Mouse (Mus musculus): ENCODE results near the gene Plcd1. TPM values are rescaled to one million over a fixed set of nuclear protein-coding genes. Genes with fewer than 3 reads are reported as not detected.

Plcd1 gene
- polyA plus RNA-seq, 1 experiment, result 9.9 TPM

DNA sequence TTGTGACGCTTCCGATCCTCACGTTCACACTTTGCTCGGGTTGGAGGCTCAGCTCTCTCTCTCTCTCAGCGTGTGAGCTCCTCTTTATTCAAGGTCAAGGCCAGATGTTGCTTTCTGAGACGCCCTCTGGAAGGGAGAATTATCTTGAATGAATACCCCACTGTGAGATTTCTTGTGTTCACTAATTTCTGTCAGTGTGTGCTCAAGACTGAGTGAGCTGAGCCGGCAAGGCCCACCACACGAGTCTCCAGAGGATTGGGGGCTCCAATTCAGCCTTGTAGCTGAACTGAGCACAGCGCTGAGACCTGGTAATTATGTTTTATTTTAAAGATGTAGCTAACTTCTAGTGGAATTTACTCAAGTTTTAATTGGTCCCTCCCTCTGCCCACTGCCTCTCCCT lies 60.8 kb downstream of the Plcd1 start:
- no peaks in the 10 kb centered on the region for H3K79me2 ChIP-seq (ENCODE audit: control insufficient read depth, insufficient read depth)
- H3K4me3 ChIP-seq, result no peak overlapping the region
- no peak overlapping the region for H3ac ChIP-seq (ENCODE audit: control insufficient read depth, insufficient read length)
- no peaks in the 10 kb centered on the region for H3K27me3 ChIP-seq (ENCODE audit: control insufficient read depth, insufficient read depth, insufficient read length)
- TF ChIP-seq USF1 (IDR thresholded peaks at IDR 0.05; ENCODE audit: low read depth), result no peak
- no peak for TF ChIP-seq SRF (IDR thresholded peaks at IDR 0.05; ENCODE audit: control insufficient read depth, insufficient read length, low read depth)
- no peak for TF ChIP-seq CEBPB (IDR thresholded peaks at IDR 0.05; ENCODE audit: insufficient read depth, poor library complexity, severe bottlenecking)
- TF ChIP-seq MYOD1 (IDR thresholded peaks at IDR 0.05; ENCODE audit: control insufficient read depth in 1 of 3, insufficient read length in 2 of 3, low read depth in 2 of 3), result no peak
- no peak for TF ChIP-seq TCF3 (IDR thresholded peaks at IDR 0.05; ENCODE audit: insufficient read length, low read depth)
- no peak for TF ChIP-seq TCF12 (IDR thresholded peaks at IDR 0.05; ENCODE audit: insufficient read depth, poor library complexity, severe bottlenecking)
- no peak for TF ChIP-seq POLR2A (IDR thresholded peaks at IDR 0.05; ENCODE audit: insufficient read length, low read depth)
- TF ChIP-seq REST (IDR thresholded peaks at IDR 0.05; ENCODE audit: insufficient read depth, insufficient read length), result no peak
- no peak for TF ChIP-seq MYOG (IDR thresholded peaks at IDR 0.05; ENCODE audit: control insufficient read depth in 1 of 3, insufficient read depth in 1 of 3, insufficient read length in 2 of 3, low read depth in 2 of 3)
- TF ChIP-seq MAX (IDR thresholded peaks at IDR 0.05; ENCODE audit: low read depth), result no peak
- TF ChIP-seq E2F4 (IDR thresholded peaks at IDR 0.05; ENCODE audit: insufficient read depth), result no peak
- no peak for TF ChIP-seq POLR2AphosphoS2 (IDR thresholded peaks at IDR 0.05; ENCODE audit: insufficient read length, low read depth)
- no peaks in the 10 kb centered on the region for H3K36me3 ChIP-seq (ENCODE audit: control insufficient read depth, insufficient read depth)
- no peak overlapping the region for H3K4me2 ChIP-seq (ENCODE audit: low read depth)

DNA sequence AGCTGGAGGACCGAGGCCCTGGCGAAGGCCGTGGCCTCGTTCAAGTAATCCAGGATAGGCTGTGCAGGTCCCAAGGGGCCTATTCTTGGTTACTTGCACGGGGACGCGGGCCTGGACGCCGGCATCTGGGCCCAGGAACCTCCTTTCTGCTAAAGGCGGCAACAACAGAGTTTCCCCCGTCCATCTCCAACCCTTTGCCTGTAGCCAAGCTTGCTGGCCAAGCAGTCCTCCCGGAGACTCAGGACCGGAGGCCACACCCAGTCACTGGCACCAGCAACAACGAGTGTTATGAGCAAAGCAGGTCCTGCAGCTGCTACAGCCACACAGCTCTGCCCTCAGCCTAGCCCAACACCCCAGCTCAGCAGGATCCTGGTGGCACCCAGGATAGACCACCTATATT lies 61.5 kb downstream of the Plcd1 start:
- H3K4me2 ChIP-seq (ENCODE audit: low read depth), result no peak overlapping the region
- H3ac ChIP-seq (ENCODE audit: control insufficient read depth, insufficient read length), result no peak overlapping the region
- H3K4me3 ChIP-seq, result no peak overlapping the region
- TF ChIP-seq TCF3 (IDR thresholded peaks at IDR 0.05; ENCODE audit: insufficient read length, low read depth) (no peak), TCF12 (IDR thresholded peaks at IDR 0.05; ENCODE audit: insufficient read depth, poor library complexity, severe bottlenecking) (no peak), E2F4 (IDR thresholded peaks at IDR 0.05; ENCODE audit: insufficient read depth) (no peak), MAX (IDR thresholded peaks at IDR 0.05; ENCODE audit: low read depth) (no peak), MYOD1 (IDR thresholded peaks at IDR 0.05; ENCODE audit: control insufficient read depth in 1 of 3, insufficient read length in 2 of 3, low read depth in 2 of 3) (peak in 2 of 3 experiments; percentile 58 to 76), POLR2AphosphoS2 (IDR thresholded peaks at IDR 0.05; ENCODE audit: insufficient read length, low read depth) (no peak), SRF (IDR thresholded peaks at IDR 0.05; ENCODE audit: control insufficient read depth, insufficient read length, low read depth) (no peak), USF1 (IDR thresholded peaks at IDR 0.05; ENCODE audit: low read depth) (no peak), CEBPB (IDR thresholded peaks at IDR 0.05; ENCODE audit: insufficient read depth, poor library complexity, severe bottlenecking) (no peak), POLR2A (IDR thresholded peaks at IDR 0.05; ENCODE audit: insufficient read length, low read depth) (no peak), REST (IDR thresholded peaks at IDR 0.05; ENCODE audit: insufficient read depth, insufficient read length) (no peak), MYOG (IDR thresholded peaks at IDR 0.05; ENCODE audit: control insufficient read depth in 1 of 3, insufficient read depth in 1 of 3, insufficient read length in 2 of 3, low read depth in 2 of 3) (peak in 1 of 3 experiments; percentile 28)
- no peaks in the 10 kb centered on the region for H3K27me3 ChIP-seq (ENCODE audit: control insufficient read depth, insufficient read depth, insufficient read length)
- no peaks in the 10 kb centered on the region for H3K36me3 ChIP-seq (ENCODE audit: control insufficient read depth, insufficient read depth)
- no peaks in the 10 kb centered on the region for H3K79me2 ChIP-seq (ENCODE audit: control insufficient read depth, insufficient read depth)

DNA sequence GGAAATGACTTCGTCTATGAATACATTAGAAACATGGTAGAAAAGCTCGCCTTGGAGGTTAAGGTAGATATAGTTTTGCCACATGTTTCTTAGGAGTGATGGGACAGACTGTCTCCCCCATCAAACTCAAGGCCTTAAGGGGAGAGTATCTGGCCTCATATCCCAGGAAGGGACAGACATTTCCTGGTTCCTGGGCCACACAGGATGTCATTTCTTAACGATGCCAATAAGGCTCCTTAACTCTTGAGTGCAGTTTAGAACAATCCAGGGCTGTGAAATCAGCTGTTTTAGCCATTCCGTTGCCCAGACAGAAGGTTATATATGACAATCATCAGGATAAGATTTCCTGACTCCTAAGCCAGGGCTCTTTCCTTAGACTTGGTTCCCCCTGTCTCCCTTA lies 62.3 kb downstream of the Plcd1 start:
- no peak overlapping the region for H3K4me2 ChIP-seq (ENCODE audit: low read depth)
- no peak overlapping the region for H3ac ChIP-seq (ENCODE audit: control insufficient read depth, insufficient read length)
- H3K27me3 ChIP-seq (ENCODE audit: control insufficient read depth, insufficient read depth, insufficient read length), result no peaks in the 10 kb centered on the region
- H3K79me2 ChIP-seq (ENCODE audit: control insufficient read depth, insufficient read depth), result no peaks in the 10 kb centered on the region
- no peaks in the 10 kb centered on the region for H3K36me3 ChIP-seq (ENCODE audit: control insufficient read depth, insufficient read depth)
- H3K4me3 ChIP-seq, result no peak overlapping the region
- TF ChIP-seq USF1 (IDR thresholded peaks at IDR 0.05; ENCODE audit: low read depth), result no peak
- TF ChIP-seq POLR2AphosphoS2 (IDR thresholded peaks at IDR 0.05; ENCODE audit: insufficient read length, low read depth), result no peak
- TF ChIP-seq POLR2A (IDR thresholded peaks at IDR 0.05; ENCODE audit: insufficient read length, low read depth), result no peak
- no peak for TF ChIP-seq MAX (IDR thresholded peaks at IDR 0.05; ENCODE audit: low read depth)
- TF ChIP-seq MYOD1 (IDR thresholded peaks at IDR 0.05; ENCODE audit: control insufficient read depth in 1 of 3, insufficient read length in 2 of 3, low read depth in 2 of 3), result no peak
- no peak for TF ChIP-seq SRF (IDR thresholded peaks at IDR 0.05; ENCODE audit: control insufficient read depth, insufficient read length, low read depth)
- TF ChIP-seq E2F4 (IDR thresholded peaks at IDR 0.05; ENCODE audit: insufficient read depth), result no peak
- no peak for TF ChIP-seq REST (IDR thresholded peaks at IDR 0.05; ENCODE audit: insufficient read depth, insufficient read length)
- no peak for TF ChIP-seq MYOG (IDR thresholded peaks at IDR 0.05; ENCODE audit: control insufficient read depth in 1 of 3, insufficient read depth in 1 of 3, insufficient read length in 2 of 3, low read depth in 2 of 3)
- TF ChIP-seq TCF3 (IDR thresholded peaks at IDR 0.05; ENCODE audit: insufficient read length, low read depth), result no peak
- TF ChIP-seq CEBPB (IDR thresholded peaks at IDR 0.05; ENCODE audit: insufficient read depth, poor library complexity, severe bottlenecking), result no peak
- no peak for TF ChIP-seq TCF12 (IDR thresholded peaks at IDR 0.05; ENCODE audit: insufficient read depth, poor library complexity, severe bottlenecking)

DNA sequence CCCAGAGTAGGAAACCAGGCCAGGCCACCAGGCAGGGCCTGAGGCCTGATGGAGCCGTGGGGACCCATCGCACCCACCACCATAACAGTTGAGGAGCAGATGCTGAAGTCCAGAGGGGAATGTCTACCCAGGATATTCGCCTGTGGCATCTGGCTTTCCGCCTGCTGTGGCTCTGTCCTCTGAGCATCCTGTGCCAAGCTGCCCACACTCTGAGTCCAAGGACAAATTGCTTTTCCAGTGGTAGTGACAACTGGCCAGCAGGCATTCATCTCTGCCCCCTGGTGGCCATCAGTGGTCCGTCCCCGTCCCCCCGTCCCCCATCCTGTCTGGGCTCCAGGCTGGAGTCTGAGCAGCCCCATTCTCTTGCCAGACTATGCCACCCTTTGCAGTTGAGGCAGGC lies 63.7 kb downstream of the Plcd1 start:
- no peaks in the 10 kb centered on the region for H3K36me3 ChIP-seq (ENCODE audit: control insufficient read depth, insufficient read depth)
- TF ChIP-seq MYOD1 (IDR thresholded peaks at IDR 0.05; ENCODE audit: control insufficient read depth in 1 of 3, insufficient read length in 2 of 3, low read depth in 2 of 3), result peak in 1 of 3 experiments; percentile 22
- no peak for TF ChIP-seq MAX (IDR thresholded peaks at IDR 0.05; ENCODE audit: low read depth)
- TF ChIP-seq MYOG (IDR thresholded peaks at IDR 0.05; ENCODE audit: control insufficient read depth in 1 of 3, insufficient read depth in 1 of 3, insufficient read length in 2 of 3, low read depth in 2 of 3), result peak in 1 of 3 experiments; percentile 20
- H3ac ChIP-seq (ENCODE audit: control insufficient read depth, insufficient read length), result no peak overlapping the region
- H3K79me2 ChIP-seq (ENCODE audit: control insufficient read depth, insufficient read depth), result no peaks in the 10 kb centered on the region
- no peak overlapping the region for H3K4me2 ChIP-seq (ENCODE audit: low read depth)
- no peaks in the 10 kb centered on the region for H3K27me3 ChIP-seq (ENCODE audit: control insufficient read depth, insufficient read depth, insufficient read length)
- H3K4me3 ChIP-seq, result no peak overlapping the region

Data from myocyte (in vitro differentiated cells).